Mouse (Mus musculus) mesoderm, embryonic 11.5 days (tissue): ENCODE measurements around the gene Crebrf.

Experiments used
- DNase-seq: peaks from one replicate; pipeline ENCODE4 v3.0.0-alpha.2; 2012; ENCODE audit warnings: low read depth, low spot score

Gene Crebrf

DNA sequence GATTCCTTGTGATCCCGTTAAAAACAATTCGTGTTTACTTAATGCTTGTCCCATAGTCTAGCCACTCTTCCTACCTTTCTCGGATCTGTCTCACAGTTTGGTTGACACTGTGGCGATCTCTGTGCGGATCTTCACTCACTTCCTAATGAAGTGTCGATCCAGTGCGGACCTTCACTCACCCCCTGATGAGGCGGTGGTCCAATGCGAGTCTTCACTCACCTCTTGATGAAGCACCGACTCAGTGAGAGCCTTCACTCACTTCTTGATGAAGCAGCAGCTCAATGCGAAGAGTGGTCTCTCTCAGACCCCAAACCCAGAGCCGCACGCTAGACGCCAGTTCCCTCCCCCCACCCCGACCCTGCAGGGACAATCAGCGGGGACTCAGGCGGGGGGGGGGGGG, 110.7 kb downstream of the Crebrf start:
- no peak for DNase-seq
